Mouse (Mus musculus) natural killer cell, adult 2 months (primary cell): ENCODE measurements around the gene Pou3f4.
"Not testable (repeated sequence)": the region's sequence is repeated elsewhere in the genome, so short reads cannot be mapped to it uniquely, and the experiment has no call there.

Experiments
- DNase-seq, 2 experiments: peaks; one replicate each; pipeline ENCODE4 v3.0.0; 2022; ENCODE audit warnings: low spot score in 2 of 2

Pou3f4 gene

GRCm38 (mm10) chrX:110814151-110814571 lies at the start of gene Pou3f4:
Gene Pou3f4, plus strand, starts transcription at chrX:110814280.
- DNase-seq: no peak

GRCm38 (mm10) chrX:110765939-110766338 lies 48.1 kb upstream of the Pou3f4 start:
- no peak for DNase-seq

- DNase-seq: not testable (repeated sequence)
These were observed 39.3 kb upstream of the Pou3f4 start for GRCm38 (mm10) chrX:110774807-110775206.

- no peak for DNase-seq
These were observed 11.6 kb upstream of the Pou3f4 start for GRCm38 (mm10) chrX:110802502-110802901.

- no peak for DNase-seq
These were observed 4.0 kb upstream of the Pou3f4 start for GRCm38 (mm10) chrX:110810001-110810578.

- no peak for DNase-seq
These were observed 3.1 kb upstream of the Pou3f4 start for GRCm38 (mm10) chrX:110810753-110811506.

GRCm38 (mm10) chrX:110812071-110812470 lies 2.0 kb upstream of the Pou3f4 start:
- no peak for DNase-seq

GRCm38 (mm10) chrX:110813401-110813800 lies 679 bp upstream of the Pou3f4 start:
- DNase-seq: no peak

- DNase-seq: no peak
These were observed 790 bp downstream of the Pou3f4 start for GRCm38 (mm10) chrX:110814592-110815548.

- DNase-seq: no peak
These were observed 1.5 kb downstream of the Pou3f4 start for GRCm38 (mm10) chrX:110815549-110815930.

GRCm38 (mm10) chrX:110816609-110817008 lies 2.5 kb downstream of the Pou3f4 start:
- DNase-seq: no peak

- no peak for DNase-seq
These were observed 3.1 kb downstream of the Pou3f4 start for GRCm38 (mm10) chrX:110817211-110817610.

- DNase-seq: no peak
These were observed 23.4 kb downstream of the Pou3f4 start for GRCm38 (mm10) chrX:110837450-110837849.

GRCm38 (mm10) chrX:110851300-110851699 lies 37.2 kb downstream of the Pou3f4 start:
- no peak for DNase-seq
